Mouse (Mus musculus): ENCODE results near the gene Cipc.

Cipc gene

GRCm38 (mm10) chr12:86960791-86961335 is 14.0 kb downstream of the Cipc start:
- DNase-seq (ENCODE audit: low read depth), result no peak

GRCm38 (mm10) chr12:86961589-86962344 is 14.9 kb downstream of the Cipc start:
- no peak for DNase-seq (ENCODE audit: low read depth)

GRCm38 (mm10) chr12:86964278-86965057 is 17.6 kb downstream of the Cipc start:
- no peak for DNase-seq (ENCODE audit: low read depth)

- DNase-seq (ENCODE audit: low read depth), result no peak
Measured at GRCm38 (mm10) chr12:86965237-86965799, 18.5 kb downstream of the Cipc start.

GRCm38 (mm10) chr12:86968468-86969219 is 21.8 kb downstream of the Cipc start:
- DNase-seq (ENCODE audit: low read depth), result peak; percentile 42

- no peak for DNase-seq (ENCODE audit: low read depth)
Measured at GRCm38 (mm10) chr12:86969220-86969601, 22.4 kb downstream of the Cipc start.

GRCm38 (mm10) chr12:86971089-86971488 is 24.2 kb downstream of the Cipc start:
- no peak for DNase-seq (ENCODE audit: low read depth)

GRCm38 (mm10) chr12:86973216-86973615 is 26.4 kb downstream of the Cipc start:
- DNase-seq (ENCODE audit: low read depth), result no peak

GRCm38 (mm10) chr12:86973706-86974105 is 26.9 kb downstream of the Cipc start:
- no peak for DNase-seq (ENCODE audit: low read depth)

- no peak for DNase-seq (ENCODE audit: low read depth)
Measured at GRCm38 (mm10) chr12:86974387-86975288, 27.8 kb downstream of the Cipc start.

GRCm38 (mm10) chr12:86975761-86976160 is 28.9 kb downstream of the Cipc start:
- DNase-seq (ENCODE audit: low read depth), result no peak

- DNase-seq (ENCODE audit: low read depth), result no peak
Measured at GRCm38 (mm10) chr12:86976511-86977168, 29.8 kb downstream of the Cipc start.

- DNase-seq (ENCODE audit: low read depth), result no peak
Measured at GRCm38 (mm10) chr12:86977833-86978232, 31.0 kb downstream of the Cipc start.

GRCm38 (mm10) chr12:86981180-86981579 is 34.3 kb downstream of the Cipc start:
- no peak for DNase-seq (ENCODE audit: low read depth)

- no peak for DNase-seq (ENCODE audit: low read depth)
Measured at GRCm38 (mm10) chr12:86983470-86984193, 36.8 kb downstream of the Cipc start.

- DNase-seq (ENCODE audit: low read depth), result no peak
Measured at GRCm38 (mm10) chr12:86984194-86984555, 37.3 kb downstream of the Cipc start.

GRCm38 (mm10) chr12:86986562-86986961 is 39.7 kb downstream of the Cipc start:
- DNase-seq (ENCODE audit: low read depth), result no peak

GRCm38 (mm10) chr12:86988227-86988626 is 41.4 kb downstream of the Cipc start:
- no peak for DNase-seq (ENCODE audit: low read depth)

GRCm38 (mm10) chr12:86989378-86989777 is 42.5 kb downstream of the Cipc start:
- no peak for DNase-seq (ENCODE audit: low read depth)

All from c-Kit-positive CD71-positive TER-119-negative erythroid progenitor cells, embryonic 14.5 days (primary cell).